Mouse (Mus musculus) E14TG2a.4 (cell line): Measurements from ENCODE around the gene Kcnip4.

Experiments
- CTCF ChIP-seq: conservative IDR thresholded peaks from 2 replicates; pipeline ENCODE4 v1.5.1; 2014; ENCODE audit warnings: low read length
- NANOG ChIP-seq: IDR thresholded peaks from 2 replicates; pipeline ENCODE4 v1.6.1; 2014; ENCODE audit warnings: borderline replicate concordance, low read length, mixed read lengths

DNA sequence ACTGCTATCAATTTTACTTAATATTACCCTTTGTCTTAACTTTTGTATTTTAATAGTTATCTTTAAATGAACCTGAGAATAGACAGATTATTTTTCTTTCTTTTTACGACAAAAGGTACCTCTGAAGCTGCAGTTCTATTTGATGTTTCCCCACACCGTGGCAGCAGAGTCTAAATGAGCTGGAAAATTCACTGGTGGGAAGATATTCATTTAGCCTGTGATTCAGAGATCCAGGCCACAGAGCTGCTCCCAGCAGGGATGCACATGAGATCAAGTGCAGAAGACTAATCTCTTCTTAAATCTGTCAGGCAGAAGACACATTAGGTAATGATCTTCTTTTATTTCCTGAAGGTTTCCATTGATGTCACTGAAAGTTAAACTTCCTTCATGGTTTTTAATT lies 429.8 kb downstream of the Kcnip4 start:
- TF ChIP-seq CTCF = no peak
- no peak for TF ChIP-seq NANOG
